Mouse (Mus musculus) forebrain, postnatal 0 days (tissue): ENCODE results near the gene Etv4. TPM values are rescaled to one million over a fixed set of nuclear protein-coding genes. Genes with fewer than 3 reads are reported as not detected.

Experiments used
- ATAC-seq: fragments of 200-750 bp; cut with Nextera tagmentation; 2 replicates; pipeline ENCODE4 v1.8.0; 2017; ENCODE audit warnings: mild to moderate bottlenecking, moderate library complexity
- DNase-seq: peaks from one replicate; pipeline ENCODE4 v3.0.0-alpha.2; 2015
- H3K27ac ChIP-seq: fragments of 300-500 bp; sonication (generic); 2 replicates; pipeline ENCODE4 v1.5.1; 2014; ENCODE audit warnings: low read depth, mild to moderate bottlenecking, antibody characterized with exemption, low read length, moderate library complexity, mixed read lengths
- H3K27me3 ChIP-seq: fragments of 300-500 bp; sonication (generic); 2 replicates; pipeline ENCODE4 v1.6.1; 2014; ENCODE audit warnings: mild to moderate bottlenecking, low read length, mixed read lengths; ENCODE audit not compliant: insufficient read depth
- H3K36me3 ChIP-seq: fragments of 300-500 bp; sonication (generic); 2 replicates; pipeline ENCODE4 v1.6.1; 2014; ENCODE audit warnings: mild to moderate bottlenecking, moderate library complexity; ENCODE audit not compliant: insufficient read depth
- H3K4me1 ChIP-seq: fragments of 300-500 bp; sonication (generic); 2 replicates; pipeline ENCODE4 v1.6.1; 2014; ENCODE audit warnings: antibody characterized with exemption; ENCODE audit not compliant: insufficient read depth
- H3K4me2 ChIP-seq: fragments of 300-500 bp; sonication (generic); 2 replicates; pipeline ENCODE4 v1.6.1; 2014; ENCODE audit warnings: low read depth, mild to moderate bottlenecking, moderate library complexity
- H3K4me3 ChIP-seq: fragments of 300-500 bp; sonication (generic); 2 replicates; pipeline ENCODE4 v1.5.1; 2014; ENCODE audit warnings: low read depth, low read length, mixed read lengths
- H3K9ac ChIP-seq: fragments of 300-500 bp; sonication (generic); 2 replicates; pipeline ENCODE4 v1.6.1; 2014; ENCODE audit warnings: mild to moderate bottlenecking
- H3K9me3 ChIP-seq: fragments of 300-500 bp; sonication (generic); 2 replicates; pipeline ENCODE4 v1.6.1; 2016; ENCODE audit warnings: low read length
- CTCF ChIP-seq: sonication (generic); IDR thresholded peaks from 2 replicates; pipeline ENCODE4 v1.5.1; 2016; ENCODE audit warnings: antibody characterized with exemption, control low read depth, low read depth
- whole genome bisulfite sequencing: fragments of 180-500 bp; shearing (Covaris S2); extraction: QIAGEN DNeasy Blood & Tissue Kit; methylation state at CpG from one replicate; pipeline ENCODE4 v1.1.7; 2014; 5-methylcytosine and 5-hydroxymethylcytosine counted together
- polyA plus RNA-seq: library from polyadenylated mRNA; unstranded; fragments of >200 nt; fragmentation: Nextera tagmentation; extraction: Ambion mirVana; gene quantifications from 2 replicates; pipeline ENCODE4 v1.2.1, GENCODE M21; 2015
- total RNA-seq: library from RNA; depleted of rRNA; stranded (reverse); fragments of >200 nt; gene quantifications from 2 replicates; pipeline ENCODE4 v1.2.3, GENCODE M21; 2014

Etv4 gene
- total and polyA plus RNA-seq, 2 experiments from 2014 or later: 16.8 to 25.1 TPM

GRCm38 (mm10) chr11:101786651-101787050, 1.5 kb upstream of the Etv4 start:
- Histone ChIP-seq H3K9me3 (no peaks in the 10 kb centered on the region), H3K27ac (no peak overlapping the region), H3K27me3 (peaks cover 34% of the 10 kb centered on the region), H3K36me3 (no peaks in the 10 kb centered on the region), H3K9ac (no peak overlapping the region), H3K4me1 (peaks cover 4% of the 10 kb centered on the region; the same call in 1 of the 2 replicates), H3K4me2 (no peak overlapping the region), H3K4me3 (no peak overlapping the region)
- ATAC-seq (no peak), DNase-seq (no peak)
- no peak for TF ChIP-seq CTCF
- 66% methylated on average over 7 of the region's 7 CpGs for WGBS

- no peak for TF ChIP-seq CTCF
- ATAC-seq (no peak), DNase-seq (no peak)
- no peaks in the 10 kb centered on the region for H3K9me3 ChIP-seq
- H3K4me2 ChIP-seq: peak overlapping the region; percentile 98
- 9% methylated on average over 7 of the region's 7 CpGs for WGBS
- peak overlapping the region; percentile 57 for H3K4me3 ChIP-seq
- peaks cover 34% of the 10 kb centered on the region for H3K27me3 ChIP-seq
- H3K4me1 ChIP-seq: peaks cover 4% of the 10 kb centered on the region; the same call in 1 of the 2 replicates
- no peaks in the 10 kb centered on the region for H3K36me3 ChIP-seq
- H3K9ac ChIP-seq: no peak overlapping the region; the same call in 1 of the 2 replicates
- no peak overlapping the region for H3K27ac ChIP-seq
Observed at GRCm38 (mm10) chr11:101785852-101786205, 658 bp upstream of the Etv4 start.

- DNase-seq (no peak), ATAC-seq (peak; percentile 64)
- peaks cover 34% of the 10 kb centered on the region for H3K27me3 ChIP-seq
Observed at GRCm38 (mm10) chr11:101784488-101785142, 556 bp downstream of the Etv4 start.

GRCm38 (mm10) chr11:101784072-101784471, 1.1 kb downstream of the Etv4 start:
- H3K4me2 ChIP-seq: peak overlapping the region; percentile 98
- H3K4me3 ChIP-seq: peak overlapping the region; percentile 57
- no peak for TF ChIP-seq CTCF
- H3K27ac ChIP-seq: no peak overlapping the region
- no peaks in the 10 kb centered on the region for H3K9me3 ChIP-seq
- H3K36me3 ChIP-seq: no peaks in the 10 kb centered on the region
- under 1% methylated on average over 16 of the region's 19 CpGs for WGBS
- ATAC-seq (no peak), DNase-seq (no peak)
- peak overlapping the region; percentile 60 for H3K9ac ChIP-seq
- peaks cover 4% of the 10 kb centered on the region; the same call in 1 of the 2 replicates for H3K4me1 ChIP-seq
- peaks cover 34% of the 10 kb centered on the region for H3K27me3 ChIP-seq

More at GRCm38 (mm10) chr11:101784488-101785142, 556 bp downstream of the Etv4 start:
- H3K27ac ChIP-seq: peak overlapping the region; percentile 57
- peak overlapping the region; percentile 98 for H3K4me2 ChIP-seq
- H3K4me3 ChIP-seq: peak overlapping the region; percentile 57
- no peaks in the 10 kb centered on the region for H3K36me3 ChIP-seq
- no peaks in the 10 kb centered on the region for H3K9me3 ChIP-seq
- no peak for TF ChIP-seq CTCF
- H3K9ac ChIP-seq: peak overlapping the region; percentile 60
- H3K4me1 ChIP-seq: peaks cover 4% of the 10 kb centered on the region; the same call in 1 of the 2 replicates
- WGBS: under 1% methylated on average over 54 of the region's 67 CpGs

GRCm38 (mm10) chr11:101783584-101783983, 1.6 kb downstream of the Etv4 start:
- DNase-seq: peak; percentile 18

GRCm38 (mm10) chr11:101783135-101783534, 2.0 kb downstream of the Etv4 start:
- no peak overlapping the region for H3K9ac ChIP-seq
- no peaks in the 10 kb centered on the region for H3K36me3 ChIP-seq
- no peak overlapping the region for H3K27ac ChIP-seq
- peaks cover 4% of the 10 kb centered on the region; the same call in 1 of the 2 replicates for H3K4me1 ChIP-seq
- TF ChIP-seq CTCF: no peak
- ATAC-seq (no peak), DNase-seq (peak; percentile 15)
- peaks cover 30% of the 10 kb centered on the region for H3K27me3 ChIP-seq
- WGBS: 31% methylated on average over 1 of the region's 1 CpGs
- no peaks in the 10 kb centered on the region for H3K9me3 ChIP-seq
- no peak overlapping the region for H3K4me3 ChIP-seq
- H3K4me2 ChIP-seq: no peak overlapping the region

More at GRCm38 (mm10) chr11:101783584-101783983, 1.6 kb downstream of the Etv4 start:
- Histone ChIP-seq H3K36me3 (no peaks in the 10 kb centered on the region), H3K9ac (no peak overlapping the region), H3K27ac (no peak overlapping the region), H3K9me3 (no peaks in the 10 kb centered on the region), H3K27me3 (peaks cover 34% of the 10 kb centered on the region), H3K4me3 (peak overlapping the region; percentile 57), H3K4me1 (peaks cover 4% of the 10 kb centered on the region; the same call in 1 of the 2 replicates), H3K4me2 (peak overlapping the region; percentile 98)
- 12% methylated on average over 9 of the region's 9 CpGs for WGBS
- TF ChIP-seq CTCF: no peak
- ATAC-seq: no peak

- no peak overlapping the region for H3K9ac ChIP-seq
- no peak overlapping the region for H3K4me2 ChIP-seq
- DNase-seq (no peak), ATAC-seq (no peak)
- H3K27ac ChIP-seq: no peak overlapping the region
- no peaks in the 10 kb centered on the region for H3K4me1 ChIP-seq
- H3K36me3 ChIP-seq: no peaks in the 10 kb centered on the region
- no peaks in the 10 kb centered on the region; the same call in none of the 2 replicates for H3K27me3 ChIP-seq
- WGBS: 81% methylated on average over 4 of the region's 4 CpGs
- no peak overlapping the region for H3K4me3 ChIP-seq
- no peaks in the 10 kb centered on the region for H3K9me3 ChIP-seq
- TF ChIP-seq CTCF: no peak
Observed at GRCm38 (mm10) chr11:101776846-101777245, 8.3 kb downstream of the Etv4 start.
